Mouse (Mus musculus) v-Abl transformed pro-B cells (cell line): Measurements from ENCODE around the gene 1700029P11Rik.

Experiments used
- in situ Hi-C, 2 experiments: fragments of 400-800 bp; cut with MboI; formaldehyde crosslinking; loops; one replicate each; pipeline ENCODE4 v1.15.1; 2025; ENCODE audit not compliant: unreplicated experiment in 2 of 2

Gene 1700029P11Rik

DNA sequence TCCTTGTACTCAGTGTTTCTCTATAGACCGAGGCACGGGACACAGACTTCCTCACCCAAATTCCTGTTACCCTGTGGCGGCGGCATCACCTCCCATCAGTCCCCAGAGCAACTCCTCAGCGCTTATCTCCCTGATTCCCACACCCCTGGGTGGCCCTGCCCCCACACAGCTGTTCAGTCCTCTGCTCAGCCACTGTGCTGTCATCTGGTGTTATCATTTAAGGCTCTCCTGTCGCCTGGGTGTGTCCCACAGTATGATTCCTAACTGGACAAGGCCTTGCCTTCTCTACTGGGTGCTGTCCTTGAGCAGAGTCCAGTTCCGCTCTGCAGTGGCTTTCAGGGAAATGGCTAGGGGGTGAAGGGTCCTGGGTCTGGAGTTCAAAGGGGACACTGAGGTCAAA lies 10.2 kb downstream of the 1700029P11Rik start:
- in situ Hi-C loops = no loop called here

DNA sequence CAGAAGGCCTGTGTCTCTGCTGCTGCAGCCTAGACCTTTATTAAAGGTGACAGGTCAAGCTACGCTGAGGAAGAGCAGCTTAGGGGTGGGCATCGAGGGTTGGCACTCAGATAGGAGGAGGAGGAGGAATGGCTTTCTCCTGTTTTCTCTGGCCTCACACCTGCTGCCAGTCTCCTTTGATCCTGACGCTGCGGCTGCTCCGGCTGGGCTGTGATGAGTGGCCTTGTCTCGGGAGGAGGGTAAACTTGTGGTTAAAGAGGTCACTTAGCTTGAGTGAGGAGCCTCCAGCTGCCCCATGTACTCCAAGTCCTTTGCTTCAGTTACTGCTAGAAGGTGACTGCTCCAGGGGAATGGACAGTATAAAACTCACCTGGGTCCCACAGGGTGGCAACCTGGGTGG lies 13.7 kb downstream of the 1700029P11Rik start:
- in situ Hi-C loops = no loop called here

DNA sequence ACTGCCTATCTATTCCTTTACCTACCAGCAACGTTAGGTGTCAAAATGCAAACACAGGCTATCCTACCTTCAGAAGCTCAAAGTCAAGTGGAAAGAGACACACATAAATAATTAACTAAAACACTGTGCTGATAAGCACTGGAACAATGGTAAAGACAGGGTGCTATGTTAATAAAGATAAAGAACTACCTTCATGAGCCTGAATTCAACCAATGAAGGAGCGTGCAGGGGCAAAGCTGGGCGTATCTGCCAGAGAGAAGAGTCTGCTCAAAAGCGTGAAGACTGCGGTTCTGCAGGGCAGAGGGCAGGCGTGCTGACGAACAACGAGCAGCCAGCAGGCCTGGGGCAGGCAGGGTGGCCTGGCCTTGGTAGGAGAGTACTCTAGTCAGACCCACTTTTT lies 23.9 kb downstream of the 1700029P11Rik start:
- in situ Hi-C loops = loop anchor here in 1 of 2 experiments (5.0 kb wide), 1 partner anchor 42 kb away; the partner anchor contains the start of gene Pmm1

DNA sequence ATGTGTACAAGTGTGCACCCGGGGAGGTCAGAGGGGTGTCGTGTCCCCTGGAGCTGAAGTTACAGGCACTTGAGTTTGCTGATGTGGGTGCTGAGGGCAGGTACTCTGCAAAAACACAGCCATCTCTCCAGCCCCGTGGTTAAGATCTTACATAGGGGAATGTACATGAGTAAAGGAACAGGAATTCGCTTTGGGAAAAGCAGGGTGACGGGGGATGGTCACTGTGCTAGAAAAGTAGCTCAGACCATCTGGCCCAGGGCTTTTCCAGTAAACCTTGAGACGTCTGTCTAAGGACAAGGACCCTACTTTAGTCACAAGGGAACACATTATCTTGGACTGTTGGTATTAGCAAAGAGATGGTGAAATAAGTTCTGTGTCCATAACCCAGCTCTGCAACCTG lies 31.6 kb downstream of the 1700029P11Rik start:
- in situ Hi-C loops = loop anchor here in 1 of 2 experiments (5.0 kb wide), 1 partner anchor 35 kb away; the partner anchor contains the start of gene Snu13

DNA sequence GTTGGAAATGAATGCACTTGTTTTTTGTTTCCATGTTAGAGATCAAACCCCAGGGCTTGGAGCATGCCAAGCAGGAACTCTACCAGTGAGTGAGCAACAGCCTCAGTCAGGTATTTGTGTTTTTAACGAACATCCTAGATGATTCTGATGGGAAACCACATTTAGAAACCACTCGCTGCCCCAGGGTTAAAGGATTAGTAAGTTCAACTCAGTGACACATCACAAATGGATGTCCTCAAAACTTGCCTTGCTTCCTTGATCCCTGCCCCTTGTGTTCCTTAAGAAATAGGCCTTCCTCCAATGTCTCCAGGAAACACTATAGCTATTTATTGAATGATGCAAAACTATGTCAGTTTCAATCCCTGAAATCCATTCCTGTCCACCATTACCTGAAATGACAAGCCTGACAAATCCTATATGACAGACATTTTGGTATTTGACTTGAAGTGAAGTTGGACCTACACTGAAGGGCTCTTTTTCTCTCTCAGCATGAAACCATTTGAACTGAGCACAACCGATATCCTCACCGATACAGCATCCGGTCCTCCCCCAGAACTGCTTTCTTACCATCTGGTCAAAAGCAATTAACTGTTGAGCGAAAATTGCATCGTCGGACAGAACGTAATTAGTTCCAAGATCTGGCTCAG lies 34.5 kb downstream of the 1700029P11Rik start:
- in situ Hi-C loops = loop anchor here in 1 of 2 experiments (5.0 kb wide), 1 partner anchor 32 kb away; the partner anchor contains the start of gene Snu13

DNA sequence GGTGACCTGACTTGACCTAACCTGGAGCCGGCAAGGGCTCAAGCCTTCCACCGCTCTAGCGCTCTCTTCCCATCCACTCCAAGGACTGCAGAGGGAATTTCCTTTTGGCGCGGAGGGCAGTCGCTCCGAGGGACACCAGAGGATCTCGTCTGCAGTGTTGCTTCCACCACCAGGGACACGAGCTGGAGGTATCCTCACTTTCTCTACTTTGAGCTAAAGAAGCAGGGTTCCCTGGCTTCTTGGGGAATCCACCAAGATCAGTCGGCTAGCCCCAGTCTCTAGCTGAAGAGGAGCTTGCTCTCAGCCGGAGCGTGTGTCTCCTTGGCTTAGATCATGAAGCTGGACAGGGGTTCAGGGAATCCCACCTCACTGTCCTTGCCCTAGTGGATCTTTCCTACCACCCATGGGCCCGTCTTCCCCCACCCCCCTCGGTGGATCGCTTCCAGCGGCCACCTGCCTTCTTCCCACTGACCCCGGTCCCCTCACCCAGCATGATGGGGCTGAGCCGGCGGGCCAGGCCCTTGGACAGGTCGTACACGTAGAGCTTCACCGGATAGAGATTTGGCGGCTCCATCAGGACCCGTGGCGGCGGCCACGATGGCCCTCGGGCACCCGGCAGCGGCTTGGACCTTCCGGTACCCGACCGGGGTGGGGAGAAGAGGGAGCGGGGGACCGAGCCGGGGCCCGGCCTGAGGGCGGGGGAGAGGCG lies 35.2 kb downstream of the 1700029P11Rik start:
- in situ Hi-C loops = no loop called here

DNA sequence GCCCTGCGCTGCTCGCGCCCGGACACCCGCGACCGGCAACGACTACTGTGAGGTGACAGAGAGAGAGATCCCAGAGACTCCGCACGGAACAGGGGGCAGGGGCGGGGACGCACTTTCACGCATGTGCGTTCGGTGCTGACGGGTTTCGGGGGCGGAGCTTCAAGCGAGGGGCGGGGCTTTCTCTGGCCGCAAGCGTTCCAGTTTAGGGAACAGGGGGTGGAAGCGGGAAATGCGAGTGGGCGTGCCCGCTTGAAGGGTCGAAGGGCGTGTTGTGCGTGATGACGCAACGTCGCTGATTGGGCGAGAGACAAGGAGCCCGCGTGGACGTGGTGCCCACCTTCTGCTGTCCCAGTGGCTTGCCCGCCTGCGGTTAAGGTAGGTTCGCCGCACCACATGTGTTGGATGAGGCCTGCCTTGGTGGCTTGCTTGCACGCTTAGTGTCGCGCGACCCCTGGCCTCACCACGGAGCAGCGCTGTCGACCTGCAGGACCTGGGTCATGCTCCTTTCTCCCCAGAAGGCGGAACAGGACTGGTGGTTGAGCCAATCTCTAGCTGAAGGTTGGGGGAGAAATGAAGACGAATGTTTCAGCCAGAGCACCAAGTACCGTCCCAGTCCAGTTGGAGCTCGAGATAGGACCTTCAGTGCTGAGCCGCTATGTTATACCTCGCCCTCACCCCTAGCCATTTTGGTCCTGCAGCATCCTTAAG lies 35.9 kb downstream of the 1700029P11Rik start:
- in situ Hi-C loops = no loop called here

DNA sequence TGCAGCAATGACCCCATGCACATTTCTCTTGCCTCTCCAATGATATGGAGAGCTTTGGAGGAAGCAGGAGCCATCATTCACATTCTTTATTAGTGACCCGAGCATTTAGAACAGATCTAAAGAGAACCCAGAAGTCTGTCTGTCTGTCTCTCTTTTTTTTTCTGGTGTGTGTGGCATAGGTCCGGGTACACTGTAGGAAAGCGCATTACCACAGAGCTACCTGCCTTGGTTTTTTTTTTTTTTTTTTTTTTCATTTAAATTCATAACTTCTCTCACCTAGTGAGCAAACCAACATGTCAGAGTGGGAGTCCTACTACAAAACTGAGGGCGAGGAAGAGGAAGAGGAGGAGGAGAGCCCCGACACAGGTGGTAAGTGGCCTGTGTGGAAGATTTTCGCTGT lies 36.5 kb downstream of the 1700029P11Rik start:
- in situ Hi-C loops = no loop called here

DNA sequence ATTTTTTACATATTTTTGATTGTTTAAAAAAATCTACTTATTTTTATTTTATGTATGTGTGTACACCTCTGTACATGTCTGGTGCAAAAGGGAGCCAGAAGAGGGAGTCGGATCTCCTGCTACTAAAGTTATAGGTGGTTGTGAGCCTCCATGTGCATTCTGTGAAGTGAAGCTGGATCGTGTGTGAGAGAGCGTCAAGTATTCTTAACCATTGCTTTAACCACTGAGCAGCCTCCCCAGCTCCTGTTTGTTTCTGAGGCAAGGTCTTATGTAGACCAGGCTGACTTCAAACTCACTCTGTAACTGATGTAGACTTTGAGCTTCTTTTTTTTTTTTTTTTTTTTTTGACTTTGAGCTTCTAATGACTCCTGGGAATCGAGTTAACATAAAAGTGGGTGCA lies 37.1 kb downstream of the 1700029P11Rik start:
- in situ Hi-C loops = no loop called here

DNA sequence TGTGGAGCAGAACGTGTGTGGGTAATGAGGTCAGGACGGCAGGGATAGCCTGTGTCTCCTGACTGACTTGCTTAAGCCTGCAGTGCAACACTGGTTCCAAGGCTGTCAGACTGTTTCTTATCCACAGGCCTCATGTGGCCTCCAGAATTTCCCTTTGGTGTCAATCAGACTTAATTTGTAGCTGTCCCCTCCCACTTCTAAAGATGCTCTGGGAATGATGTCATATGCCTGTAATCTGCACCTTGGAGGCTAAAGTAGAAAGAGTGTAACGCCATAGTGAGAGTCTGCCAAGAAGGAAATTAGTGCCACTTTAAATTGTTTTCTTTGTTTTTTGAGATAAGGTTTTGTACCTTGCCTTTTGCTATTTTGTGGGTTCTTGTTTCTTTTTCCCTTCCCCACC lies 38.9 kb downstream of the 1700029P11Rik start:
- in situ Hi-C loops = no loop called here

DNA sequence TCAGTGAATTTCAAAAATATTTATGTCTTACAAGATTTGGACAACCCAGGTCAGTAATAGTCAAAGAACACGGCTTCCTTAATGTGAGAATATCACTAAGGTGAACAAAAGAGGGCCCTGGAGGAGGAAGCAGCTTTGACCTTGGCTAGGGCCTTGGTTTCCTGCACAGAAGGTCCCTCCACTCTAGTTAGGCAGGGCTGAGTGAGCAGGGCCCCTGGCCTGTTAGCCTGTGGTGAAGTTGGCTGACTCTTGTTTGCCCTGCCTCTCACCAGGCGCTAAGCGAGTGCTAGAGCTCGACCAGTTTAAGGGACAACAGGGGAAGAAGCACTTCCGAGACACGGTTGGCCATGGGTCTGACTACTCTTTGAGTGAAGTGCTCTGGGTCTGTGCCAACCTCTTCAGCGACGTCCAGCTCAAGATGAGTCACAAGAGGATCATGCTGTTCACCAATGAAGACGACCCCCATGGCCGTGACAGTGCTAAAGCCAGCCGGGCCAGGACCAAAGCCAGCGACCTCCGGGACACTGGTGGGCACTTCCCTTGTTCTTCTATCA lies 42.3 kb downstream of the 1700029P11Rik start:
- in situ Hi-C loops = no loop called here

DNA sequence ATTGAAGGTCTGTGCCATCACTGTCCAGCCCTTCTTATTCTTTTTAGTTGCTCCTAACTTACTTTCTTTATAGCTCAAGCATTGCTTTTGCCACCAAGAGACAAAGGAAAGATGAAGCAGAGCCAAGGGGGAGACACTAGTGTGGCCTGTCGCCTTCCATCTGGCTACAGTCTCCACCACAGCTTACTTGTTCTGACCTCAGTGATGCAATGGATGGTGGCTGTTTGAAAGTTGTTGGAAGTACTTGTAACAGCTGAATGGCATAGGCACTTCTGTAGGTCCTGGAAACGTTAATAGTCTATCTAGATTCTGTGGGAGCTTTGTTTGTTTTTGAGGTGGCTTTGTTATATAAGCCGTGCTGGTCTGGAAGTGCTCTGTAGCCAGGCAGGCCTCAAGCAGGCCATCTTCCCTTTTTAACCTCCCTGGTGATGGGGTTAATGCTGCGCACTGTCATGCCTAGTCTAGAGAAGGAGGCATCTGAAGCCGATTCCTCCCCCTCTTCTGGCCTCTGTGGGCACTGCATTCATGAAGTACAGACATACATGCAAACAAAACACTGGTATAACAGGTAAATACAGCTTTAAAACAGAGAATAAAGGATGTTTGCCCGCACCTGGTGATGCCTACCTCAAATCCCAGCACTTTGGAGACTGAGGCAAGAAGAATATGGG lies 43.8 kb downstream of the 1700029P11Rik start:
- in situ Hi-C loops = no loop called here

DNA sequence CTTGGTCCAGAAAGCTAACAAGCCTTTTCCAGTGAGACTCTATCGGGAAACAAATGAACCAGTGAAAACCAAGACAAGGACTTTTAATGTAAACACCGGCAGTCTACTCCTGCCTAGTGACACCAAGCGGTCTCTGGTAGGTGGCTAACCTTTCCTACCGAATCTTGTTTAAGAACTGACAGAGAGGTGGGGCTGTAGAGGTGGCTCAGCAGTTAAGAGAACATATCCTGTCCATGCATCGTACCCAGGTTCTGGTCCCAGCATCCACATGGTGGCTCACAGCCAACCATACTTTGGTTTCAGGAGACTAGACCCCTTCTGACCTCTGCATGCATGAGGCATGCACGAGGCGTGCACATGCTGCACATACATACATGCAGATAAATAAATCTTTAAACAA lies 46.9 kb downstream of the 1700029P11Rik start:
- in situ Hi-C loops = loop anchor here in 1 of 2 experiments (5.0 to 25.0 kb wide), 2 partner anchors 170 to 1490 kb away; partner anchors contain the start of gene Tob2

DNA sequence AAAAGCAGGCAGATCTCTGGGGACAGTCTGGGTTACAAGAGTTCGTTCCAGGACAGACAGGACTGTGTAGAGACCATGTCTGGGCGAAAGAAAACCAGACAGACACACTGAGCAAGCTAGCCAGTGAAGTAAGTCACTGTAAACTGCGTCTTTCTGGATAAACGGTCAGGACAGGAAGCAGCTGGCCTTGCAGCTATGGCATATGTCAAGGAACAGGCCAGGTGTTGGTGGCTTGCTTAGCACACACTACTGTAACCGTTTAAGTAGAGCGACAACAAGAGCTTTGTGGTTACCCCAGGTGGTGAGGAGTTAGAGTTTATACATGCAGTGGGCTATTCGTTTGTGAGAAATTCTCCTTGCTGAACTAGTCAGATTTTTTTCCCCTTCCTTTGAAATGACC lies 47.4 kb downstream of the 1700029P11Rik start:
- in situ Hi-C loops = loop anchor here in 1 of 2 experiments (5.0 to 25.0 kb wide), 2 partner anchors 170 to 1490 kb away; partner anchors contain the start of gene Tob2
